In the genomic region with DNA sequence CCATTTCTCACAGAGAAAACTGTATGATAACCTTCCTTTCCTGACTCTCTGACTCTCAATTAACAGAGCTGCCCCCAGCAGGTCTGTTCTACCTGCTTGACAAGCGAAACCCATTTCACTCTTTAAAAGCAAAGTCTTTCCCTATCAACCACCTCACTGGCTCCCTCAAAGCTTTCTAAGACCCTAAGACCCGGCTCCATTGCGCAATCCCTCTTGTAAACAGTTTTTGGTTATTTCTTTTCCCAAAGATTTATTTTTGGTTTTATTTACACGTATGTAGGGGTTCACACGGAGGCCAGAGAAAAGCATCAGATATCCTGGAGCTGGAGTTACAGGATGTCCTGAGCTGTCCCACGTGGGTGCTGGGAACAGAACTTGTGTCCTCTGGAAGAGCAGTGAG, we compare ENCODE assay signal across 23 mouse cellular contexts.
"Had no signal": no experiment of that assay in that cellular context is flagged by ENCODE, and none has a peak within 500 bp of the region (broad histone marks: within the 10 kb centered on the region; RNA-seq: fewer than 3 reads in every experiment).

No protein-coding gene starts in this region.

- H3K36me3 ChIP-seq: heart, embryonic 13.5 days; heart, embryonic 15.5 days; hindbrain, embryonic 10.5 days; hindbrain, embryonic 12.5 days; kidney, embryonic 15.5 days; limb, embryonic 13.5 days; limb, embryonic 15.5 days; liver, embryonic 12.5 days had no signal

- DNase-seq: gastrocnemius, adult 2 months; gastrocnemius, postnatal 10 days; gastrocnemius, postnatal 25 days; heart, adult 2 months; heart, postnatal 4 days; kidney, adult 11 months; kidney, adult 2 months; kidney, adult 9 months; kidney, postnatal 14 days; kidney, postnatal 36 days; layer of hippocampus, adult 9-11 months; layer of hippocampus, postnatal 36 days; left cerebral cortex, postnatal 4 days had no signal

- H3K4me2 ChIP-seq: heart, embryonic 11.5 days; heart, embryonic 13.5 days; heart, embryonic 15.5 days; hindbrain, embryonic 12.5 days; hindbrain, embryonic 14.5 days; kidney, embryonic 15.5 days; limb, embryonic 13.5 days; limb, embryonic 15.5 days; liver, embryonic 12.5 days had no signal

- H3K27me3 ChIP-seq: heart, embryonic 13.5 days; heart, embryonic 15.5 days; kidney, embryonic 15.5 days; limb, embryonic 13.5 days; liver, embryonic 12.5 days had no signal

- H3K4me3 ChIP-seq: gastrocnemius, adult 2 months; heart, adult 2 months; heart, embryonic 13.5 days; heart, embryonic 15.5 days; hindbrain, embryonic 10.5 days; hindbrain, embryonic 12.5 days; kidney, embryonic 15.5 days; limb, embryonic 13.5 days; limb, embryonic 15.5 days; liver, embryonic 12.5 days had no signal
